Comparison of ENCODE assay signal across 8 mouse cellular contexts in the genomic region with DNA sequence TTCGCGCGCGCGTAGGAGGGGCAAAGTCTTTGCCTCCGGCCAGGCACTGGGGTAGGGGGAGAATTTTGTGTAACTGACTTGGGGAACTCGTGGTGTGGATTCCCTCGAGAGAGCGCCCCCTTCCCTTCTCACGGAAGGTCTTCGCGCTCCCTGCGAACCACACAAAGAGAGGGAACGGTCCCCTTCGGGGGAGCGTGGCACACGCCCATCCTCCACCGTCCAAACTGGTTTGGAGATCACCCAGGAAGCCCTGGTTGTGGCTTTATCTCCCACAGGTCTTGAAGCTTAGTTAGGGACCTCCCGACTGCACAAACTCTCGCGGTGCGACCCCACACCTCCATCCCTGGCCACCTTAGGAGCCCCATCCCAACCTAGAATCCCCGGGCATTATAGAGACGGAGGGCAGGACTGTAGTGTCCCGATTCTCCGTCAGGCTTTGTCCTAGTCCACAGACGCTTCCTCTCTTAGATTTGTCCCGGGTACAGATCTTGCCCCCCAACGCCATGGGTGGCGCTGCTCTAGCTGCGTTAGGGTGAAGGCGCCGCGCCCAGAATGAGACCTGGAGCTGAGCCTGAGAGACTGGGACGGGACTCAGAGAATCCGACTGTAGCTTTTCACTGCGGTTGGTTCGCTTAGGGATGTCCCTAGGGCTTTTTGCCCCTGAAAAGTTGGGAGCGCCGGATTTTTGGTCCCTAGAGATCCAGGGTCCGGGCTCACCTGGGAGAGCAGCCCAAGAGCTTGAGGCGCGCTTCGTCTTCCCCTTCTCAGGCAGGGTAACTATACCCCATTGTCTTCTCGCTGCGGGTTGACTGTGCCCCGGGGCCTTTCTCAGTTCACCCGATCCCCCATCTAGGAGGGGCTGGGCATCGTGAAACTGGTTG. TPM values are rescaled to one million over a fixed set of nuclear protein-coding genes. Genes with fewer than 3 reads are reported as not detected.
A peak's percentile ranks its signal among the peaks of the same experiment; 100 is the strongest.
DNase-seq lines count a peak whose midpoint lies in the region; ATAC-seq lines count a peak whose summit lies in the region.

No protein-coding gene starts in this region.

- peak overlapping the region; percentile 76 for H3K9ac ChIP-seq in heart, embryonic 14.5 days (ENCODE audit: low read length)

- H3K4me3 ChIP-seq in heart, embryonic 14.5 days (ENCODE audit: control insufficient read depth in 1 of 2, insufficient read depth in 1 of 2, low read depth in 1 of 2, low read length in 2 of 2), result peak overlapping the region; percentile 67 to 71

- peak overlapping the region; percentile 86 to 89 for H3K27ac ChIP-seq in heart, embryonic 14.5 days (replicated peaks in 1 of 2; ENCODE audit: control insufficient read depth in 1 of 2, insufficient read depth in 1 of 2, low read depth in 2 of 2, low read length in 2 of 2)

- H3K36me3 ChIP-seq in heart, embryonic 14.5 days (ENCODE audit: control insufficient read depth, insufficient read depth, low read length), result peaks cover 11% of the 10 kb centered on the region; the same call in 1 of the 2 replicates

- H3K4me1 ChIP-seq in heart, embryonic 14.5 days (ENCODE audit: control insufficient read depth in 2 of 2, insufficient read depth in 2 of 2, low read length in 2 of 2), result peaks cover 2 to 6% of the 10 kb centered on the region in 2 experiments; a peak in 1 of 4 replicates

- WGBS in heart, embryonic 14.5 days, result under 1% methylated on average over 48 of the region's 49 CpGs

- peak; percentile 22 for ATAC-seq in heart, embryonic 14.5 days (ENCODE audit: insufficient number of reproducible peaks, insufficient read depth, low FRiP score, low read depth)
- peak; percentile 15 for ATAC-seq in megakaryocyte progenitor cell, adult 5-6 weeks (replicated peaks; ENCODE audit: poor library complexity)

- no peaks in the 10 kb centered on the region for H3K9me3 ChIP-seq in heart, embryonic 14.5 days (ENCODE audit: control insufficient read depth, low read length)

- peak; percentile 15 for DNase-seq in ovary, postnatal 10 days (ENCODE audit: low spot score)
- DNase-seq in ovary, adult 18-20 months (ENCODE audit: low spot score), result no peak
- peak; percentile 72 for DNase-seq in embryo, embryonic 9.5 days (ENCODE audit: extremely low spot score)
- DNase-seq in kidney, postnatal 25 days, result peak; percentile 60 to 70
- DNase-seq in spleen, postnatal 14 days (ENCODE audit: low spot score in 2 of 2), result peak; percentile 53 to 66
- DNase-seq in left cerebral cortex, adult 18-20 months (ENCODE audit: low spot score in 2 of 2), result no peak

- H3K4me2 ChIP-seq in heart, embryonic 14.5 days (ENCODE audit: low read length), result peak overlapping the region; percentile 97

- no peaks in the 10 kb centered on the region for H3K27me3 ChIP-seq in heart, embryonic 14.5 days (ENCODE audit: control insufficient read depth, insufficient read depth, low read length)

RNA-seq across cellular contexts. Expression of gene Cd24a, which starts 1.5 kb away (rescaled TPM):
- 80.4 and 81.2 TPM in 2 replicates for polyA plus RNA-seq in heart, embryonic 14.5 days (2014; fragmentation: Nextera tagmentation; extraction: Ambion mirVana)
- 540 and 612 TPM in 2 replicates for total RNA-seq in megakaryocyte progenitor cell, adult 5-6 weeks (2015)
- total RNA-seq in megakaryocyte progenitor cell, adult 5-6 weeks (2017), result 427 and 442 TPM in 2 replicates
- 1 to 10 TPM; 5.8 to 6.1 TPM for total RNA-seq in left cerebral cortex, adult 18-20 months (2021)

RNA-seq across cellular contexts. Expression of gene 1700021F05Rik, which starts 38.8 kb away (rescaled TPM):
- polyA plus RNA-seq in heart, embryonic 14.5 days (2014; fragmentation: Nextera tagmentation; extraction: Ambion mirVana), result 90.8 and 94.3 TPM in 2 replicates
- total RNA-seq in megakaryocyte progenitor cell, adult 5-6 weeks (2015), result 27.1 and 27.4 TPM in 2 replicates
- total RNA-seq in megakaryocyte progenitor cell, adult 5-6 weeks (2017), result 69.9 and 111 TPM in 2 replicates
- 10 to 100 TPM; 39.1 to 42.8 TPM for total RNA-seq in left cerebral cortex, adult 18-20 months (2021)

RNA-seq across cellular contexts. Expression of gene Gm9803, which starts 55.7 kb away (rescaled TPM):
- 16.6 and 19.3 TPM in 2 replicates for polyA plus RNA-seq in heart, embryonic 14.5 days (2014; fragmentation: Nextera tagmentation; extraction: Ambion mirVana)
- total RNA-seq in megakaryocyte progenitor cell, adult 5-6 weeks (2015), result 7.5 and 12.0 TPM in 2 replicates
- total RNA-seq in megakaryocyte progenitor cell, adult 5-6 weeks (2017), result 12.2 TPM in 1 of 2 replicates, not detected in the other
- total RNA-seq in left cerebral cortex, adult 18-20 months (2021), result 10 to 100 TPM in 1 of 2 experiments, 1 to 10 TPM in 1; 3.0 to 16.9 TPM

Comparison
In these comparisons a context has a peak if more than half of its experiments do, and no peak if none do; other contexts are left out.
1. DNase-seq: peak in ovary, postnatal 10 days (single experiment), embryo, embryonic 9.5 days (single experiment), kidney, postnatal 25 days (2 of 2) and spleen, postnatal 14 days (2 of 2); none in ovary, adult 18-20 months (single experiment) and left cerebral cortex, adult 18-20 months (0 of 2).
2. RNA of gene Cd24a, which starts 1.5 kb away (total RNA-seq): 427 to 612 TPM in megakaryocyte progenitor cell, adult 5-6 weeks; 5.8 to 6.1 TPM in left cerebral cortex, adult 18-20 months; every median in the first group is over 10 times any median in the second.